Mouse (Mus musculus): ENCODE measurements around the gene Krtap4-8.
"Not testable (repeated sequence)": the region's sequence is repeated elsewhere in the genome, so short reads cannot be mapped to it uniquely, and the experiment has no call there.

Krtap4-8 gene

DNA sequence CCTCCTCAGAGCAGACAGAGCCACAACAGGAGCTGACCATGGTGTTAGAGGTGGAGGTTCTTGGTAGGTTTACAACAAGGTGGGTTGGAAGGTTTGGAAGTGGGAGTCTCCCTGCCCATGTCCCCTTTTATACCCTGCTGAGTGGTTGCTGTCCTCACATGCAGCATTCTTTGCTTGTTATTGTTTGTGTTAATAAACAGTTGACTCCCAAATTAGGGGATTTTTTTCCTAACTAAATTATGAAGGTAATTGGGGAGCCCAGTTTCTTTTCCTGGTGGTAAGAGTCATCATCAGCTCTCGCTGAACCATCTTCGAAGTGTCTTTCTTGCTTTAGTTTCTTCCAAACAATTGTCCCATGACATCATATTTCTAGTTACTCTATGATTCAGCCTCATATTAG is at the start of gene Krtap4-8:
Gene Krtap4-8 (minus strand): TSS at position 101 of the 400 bp plus-strand sequence.
- no peak for DNase-seq (ENCODE audit: low spot score)

DNA sequence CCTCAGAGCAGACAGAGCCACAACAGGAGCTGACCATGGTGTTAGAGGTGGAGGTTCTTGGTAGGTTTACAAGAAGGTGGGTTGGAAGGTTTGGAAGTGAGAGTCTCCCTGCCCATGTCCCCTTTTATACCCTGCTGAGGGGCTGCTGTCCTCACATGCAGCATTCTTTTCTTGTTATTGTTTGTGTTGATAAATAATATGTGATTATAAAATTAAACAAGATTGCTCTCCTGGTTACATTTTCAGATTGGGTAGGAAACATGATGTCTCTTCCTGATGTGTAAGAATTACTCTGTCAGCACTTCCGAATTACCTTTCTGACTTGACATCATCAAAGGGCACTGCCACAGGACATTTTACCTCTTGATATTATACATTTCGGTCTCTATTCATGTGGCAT is 35.1 kb upstream of the Krtap4-8 start, which contains the start of gene Gm11564:
Gene Gm11564 (minus strand): TSS at position 101 of the 400 bp plus-strand sequence.
- not testable (repeated sequence) for DNase-seq (ENCODE audit: low spot score)

DNA sequence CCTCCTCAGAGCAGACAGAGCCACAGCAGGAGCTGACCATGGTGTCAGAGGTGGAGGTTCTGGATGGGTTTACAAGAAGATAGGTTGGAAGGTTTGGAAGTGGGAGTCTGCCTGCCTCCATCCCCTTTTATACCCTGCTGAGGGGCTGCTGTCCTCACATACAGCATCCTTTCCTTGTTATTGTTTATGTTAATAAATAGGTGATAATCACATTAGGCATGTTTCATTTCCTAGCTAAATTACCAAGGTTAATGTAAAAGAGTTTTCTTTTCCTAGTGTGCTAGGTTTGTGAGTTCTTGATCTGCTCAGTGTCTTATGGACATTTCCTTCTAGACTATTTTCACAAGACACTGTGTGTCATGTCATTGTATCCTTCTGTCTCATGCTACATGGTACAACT is 29.3 kb upstream of the Krtap4-8 start, which contains the start of gene Krtap4-13:
Gene Krtap4-13 (minus strand): TSS at position 101 of the 400 bp plus-strand sequence.
- DNase-seq (ENCODE audit: low spot score): not testable (repeated sequence)

DNA sequence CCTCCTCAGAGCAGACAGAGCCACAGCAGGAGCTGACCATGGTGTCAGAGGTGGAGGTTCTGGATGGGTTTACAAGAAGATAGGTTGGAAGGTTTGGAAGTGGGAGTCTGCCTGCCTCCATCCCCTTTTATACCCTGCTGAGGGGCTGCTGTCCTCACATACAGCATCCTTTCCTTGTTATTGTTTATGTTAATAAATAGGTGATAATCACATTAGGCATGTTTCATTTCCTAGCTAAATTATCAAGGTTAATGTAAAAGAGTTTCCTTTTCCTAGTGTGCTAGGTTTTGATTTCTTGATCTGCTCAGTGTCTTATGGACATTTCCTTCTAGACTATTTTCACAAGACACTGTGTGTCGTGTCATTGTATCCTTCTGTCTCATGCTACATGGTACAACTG is 23.8 kb upstream of the Krtap4-8 start, which contains the start of gene Gm11554:
Gene Gm11554 (minus strand): TSS at position 101 of the 400 bp plus-strand sequence.
- DNase-seq (ENCODE audit: low spot score): not testable (repeated sequence)

DNA sequence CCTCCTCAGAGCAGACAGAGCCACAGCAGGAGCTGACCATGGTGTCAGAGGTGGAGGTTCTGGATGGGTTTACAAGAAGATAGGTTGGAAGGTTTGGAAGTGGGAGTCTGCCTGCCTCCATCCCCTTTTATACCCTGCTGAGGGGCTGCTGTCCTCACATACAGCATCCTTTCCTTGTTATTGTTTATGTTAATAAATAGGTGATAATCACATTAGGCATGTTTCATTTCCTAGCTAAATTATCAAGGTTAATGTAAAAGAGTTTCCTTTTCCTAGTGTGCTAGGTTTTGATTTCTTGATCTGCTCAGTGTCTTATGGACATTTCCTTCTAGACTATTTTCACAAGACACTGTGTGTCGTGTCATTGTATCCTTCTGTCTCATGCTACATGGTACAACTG is 18.3 kb upstream of the Krtap4-8 start, which contains the start of gene Gm11569:
Gene Gm11569 (minus strand): TSS at position 101 of the 400 bp plus-strand sequence.
- not testable (repeated sequence) for DNase-seq (ENCODE audit: low spot score)

DNA sequence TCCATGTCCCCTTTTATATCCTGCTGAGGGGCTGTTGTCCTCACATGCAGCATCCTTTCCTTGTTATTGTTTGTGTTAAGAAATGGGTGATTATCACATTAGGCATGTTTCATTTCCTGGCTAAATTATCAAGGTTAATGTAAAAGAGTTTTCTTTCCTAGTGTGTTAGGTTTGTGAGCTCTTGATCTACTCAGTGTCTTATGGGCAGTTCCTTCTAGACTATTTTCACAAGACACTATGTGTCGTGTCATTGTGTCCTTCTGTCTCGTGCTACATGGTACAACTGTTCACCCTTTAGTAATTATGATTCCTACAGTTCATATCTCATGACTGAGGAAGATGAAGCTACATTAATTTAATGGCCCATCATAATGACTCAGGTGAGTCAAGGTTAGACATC is 12.9 kb upstream of the Krtap4-8 start, which contains the start of gene Gm11596:
Gene Gm11596 (minus strand): TSS at position 101 of the 400 bp plus-strand sequence.
- no peak for DNase-seq (ENCODE audit: low spot score)

DNA sequence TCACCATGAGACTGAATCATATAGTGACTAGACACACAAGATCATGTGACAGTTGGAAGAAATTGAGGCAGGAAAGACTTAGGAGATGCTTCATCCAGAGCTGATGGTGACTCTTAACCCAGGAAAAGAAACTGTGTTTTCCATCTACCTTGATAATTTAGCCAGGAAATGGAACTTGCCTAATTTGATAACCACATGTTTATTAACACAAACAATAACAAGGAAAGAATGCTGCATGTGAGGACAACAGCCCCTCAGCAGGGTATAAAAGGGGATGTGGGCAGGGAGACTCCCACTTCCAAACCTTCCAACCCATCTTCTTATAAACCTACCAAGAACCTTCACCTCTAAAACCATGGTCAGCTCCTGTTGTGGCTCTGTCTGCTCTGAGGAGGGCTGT is 4.4 kb upstream of the Krtap4-8 start, which contains the start of gene Krtap4-9:
Gene Krtap4-9 (plus strand): TSS at position 301 of the 400 bp plus-strand sequence.
- not testable (repeated sequence) for DNase-seq (ENCODE audit: low spot score)

DNA sequence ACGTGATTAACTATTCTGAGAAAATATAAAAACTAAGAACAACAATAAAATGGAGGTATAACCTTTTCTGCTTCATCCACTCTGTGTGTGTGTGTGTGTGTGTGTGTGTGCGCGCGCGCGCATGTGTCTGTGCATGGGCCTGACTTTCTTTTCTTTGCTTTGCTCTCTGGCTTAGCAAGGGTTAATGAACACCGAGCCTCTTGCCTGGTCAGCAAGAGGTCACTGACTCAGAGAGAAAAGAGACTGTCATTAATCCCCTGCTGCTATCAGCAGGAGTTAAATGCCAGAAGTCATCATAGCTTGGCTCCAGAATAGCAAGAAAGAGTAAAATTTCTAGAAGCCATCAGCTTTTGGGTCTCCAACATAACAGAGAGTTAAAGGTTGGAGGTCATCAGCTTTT is 2.1 kb downstream of the Krtap4-8 start:
- peak; percentile 48 for DNase-seq (ENCODE audit: low spot score)

DNA sequence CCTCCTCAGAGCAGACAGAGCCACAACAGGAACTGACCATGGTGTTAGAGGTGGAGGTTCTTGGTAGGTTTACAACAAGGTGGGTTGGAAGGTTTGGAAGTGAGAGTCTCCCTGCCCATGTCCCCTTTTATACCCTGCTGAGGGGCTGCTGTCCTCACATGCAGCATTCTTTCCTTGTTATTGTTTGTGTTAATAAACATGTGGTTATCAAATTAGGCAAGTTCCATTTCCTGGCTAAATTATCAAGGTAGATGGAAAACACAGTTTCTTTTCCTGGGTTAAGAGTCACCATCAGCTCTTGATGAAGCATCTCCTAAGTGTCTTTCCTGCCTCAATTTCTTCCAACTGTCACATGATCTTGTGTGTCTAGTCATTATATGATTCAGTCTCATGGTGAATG is 7.7 kb downstream of the Krtap4-8 start, which contains the start of gene Gm11595:
Gene Gm11595 (minus strand): TSS at position 101 of the 400 bp plus-strand sequence.
- DNase-seq (ENCODE audit: low spot score): not testable (repeated sequence)

DNA sequence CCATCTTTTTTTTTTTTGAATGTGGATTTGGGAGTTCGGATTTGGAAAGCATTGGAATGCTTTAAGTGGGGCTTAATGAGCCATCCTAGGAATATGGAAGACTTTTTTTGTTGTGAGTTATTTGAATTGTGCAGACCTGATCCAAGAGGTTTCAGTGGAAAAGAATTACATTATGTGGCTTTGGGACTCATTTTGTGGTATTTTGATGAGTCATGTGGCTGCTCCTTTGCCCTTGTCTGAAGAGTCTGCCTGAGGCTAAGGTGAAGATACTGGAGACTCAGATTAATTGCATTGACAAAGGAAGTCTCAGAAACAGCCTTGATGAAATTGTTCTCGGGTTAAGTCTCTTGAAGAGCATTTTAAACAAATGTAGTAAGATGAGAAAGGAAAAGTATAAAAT is 12.1 kb downstream of the Krtap4-8 start:
- no peak for DNase-seq (ENCODE audit: low spot score)

DNA sequence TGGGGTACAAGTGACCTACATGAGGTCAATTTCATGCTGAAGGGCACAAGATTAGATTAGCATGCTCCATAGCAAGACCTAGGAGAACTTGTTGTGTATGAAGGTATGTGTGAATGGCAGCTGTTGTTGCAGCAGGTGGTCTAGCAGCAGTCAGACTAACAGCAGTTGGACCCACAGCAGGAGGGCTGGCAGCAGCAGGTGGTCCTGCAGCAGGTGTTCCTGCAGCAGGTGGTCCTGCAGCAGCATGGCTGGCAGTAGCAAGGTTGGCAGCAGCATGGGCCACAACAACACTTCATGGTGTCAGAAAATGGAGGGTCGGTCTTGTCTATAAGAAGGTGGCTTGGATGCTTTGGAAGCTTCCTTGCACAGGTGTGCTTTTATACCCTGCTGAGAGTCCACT is 21.6 kb downstream of the Krtap4-8 start:
- no peak for DNase-seq (ENCODE audit: low spot score)

DNA sequence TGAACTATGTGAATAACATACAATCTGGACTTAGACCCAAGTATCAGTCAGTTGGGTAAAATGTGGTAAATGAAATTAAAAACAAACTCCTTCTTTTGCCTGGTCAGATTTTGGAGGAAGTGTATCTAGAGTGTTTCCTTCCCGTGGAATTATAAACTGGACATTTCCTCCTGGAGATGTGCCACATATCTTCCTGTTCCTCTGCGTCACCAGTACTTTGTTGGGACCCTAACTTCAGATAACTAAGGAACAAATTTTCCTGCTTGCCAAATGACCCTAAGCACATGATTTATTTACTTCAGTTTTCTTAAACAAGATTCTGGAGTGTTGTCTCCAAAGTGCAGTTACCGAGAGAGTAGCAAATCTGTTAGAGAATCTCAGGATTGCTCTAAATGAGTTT is 36.5 kb downstream of the Krtap4-8 start:
- no peak for DNase-seq (ENCODE audit: low spot score)

DNA sequence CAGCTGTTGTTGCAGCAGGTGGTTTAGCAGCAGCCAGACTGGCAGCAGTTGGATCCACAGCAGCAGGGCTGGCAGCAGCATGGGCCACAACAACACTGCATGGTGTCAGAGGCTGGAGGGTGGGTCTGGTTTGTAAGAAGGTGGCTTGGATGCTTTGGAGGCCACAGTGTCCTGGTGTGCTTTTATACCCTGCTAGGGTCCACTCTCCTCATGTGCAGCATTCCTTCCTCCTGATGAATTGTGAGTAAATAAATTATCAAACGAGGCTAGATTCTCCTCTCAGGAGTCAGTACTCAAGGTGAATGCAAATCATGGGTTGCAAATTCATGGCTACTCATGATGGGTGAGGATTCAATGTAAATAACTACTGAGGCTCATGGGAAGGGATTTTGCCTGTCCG is 46.3 kb downstream of the Krtap4-8 start, which contains the start of gene Gm14180:
Gene Gm14180 (minus strand): TSS at position 101 of the 400 bp plus-strand sequence.
- no peak for DNase-seq (ENCODE audit: low spot score)
